Mouse (Mus musculus): ENCODE data around the gene 4921539E11Rik.

- no peak for TF ChIP-seq CTCF (IDR thresholded peaks at IDR 0.05)
- TF ChIP-seq EP300 (IDR thresholded peaks at IDR 0.05): peak; percentile 65
Measured at GRCm38 (mm10) chr4:103335134-103335533, 44.5 kb upstream of the 4921539E11Rik start.
